Mouse (Mus musculus) hindbrain, postnatal 0 days (tissue): ENCODE results near the gene Kctd7. TPM values are rescaled to one million over a fixed set of nuclear protein-coding genes. Genes with fewer than 3 reads are reported as not detected.

Source experiments
- ATAC-seq: fragments of 200-750 bp; cut with Nextera tagmentation; 2 replicates; pipeline ENCODE4 v1.8.0; 2017; ENCODE audit warnings: mild to moderate bottlenecking, moderate TSS enrichment, moderate library complexity
- DNase-seq: peaks from one replicate; pipeline ENCODE4 v3.0.0-alpha.2; 2015; ENCODE audit warnings: low spot score
- H3K27ac ChIP-seq: fragments of 300-500 bp; sonication (generic); 2 replicates; pipeline ENCODE4 v1.5.1; 2014; ENCODE audit warnings: mild to moderate bottlenecking
- H3K27me3 ChIP-seq: fragments of 300-500 bp; sonication (generic); 2 replicates; pipeline ENCODE4 v1.6.1; 2014; ENCODE audit warnings: low read length, mixed read lengths; ENCODE audit not compliant: insufficient read depth
- H3K36me3 ChIP-seq: fragments of 300-500 bp; sonication (generic); 2 replicates; pipeline ENCODE4 v1.6.1; 2014; ENCODE audit warnings: low read length, mixed read lengths; ENCODE audit not compliant: insufficient read depth
- H3K4me1 ChIP-seq: fragments of 300-500 bp; sonication (generic); 2 replicates; pipeline ENCODE4 v1.6.1; 2014; ENCODE audit warnings: antibody characterized with exemption, low read length, mixed read lengths; ENCODE audit not compliant: insufficient read depth
- H3K4me2 ChIP-seq: fragments of 300-500 bp; sonication (generic); 2 replicates; pipeline ENCODE4 v1.6.1; 2014; ENCODE audit warnings: low read depth, mild to moderate bottlenecking, low read length, moderate library complexity, mixed read lengths
- H3K4me3 ChIP-seq: fragments of 300-500 bp; sonication (generic); 2 replicates; pipeline ENCODE4 v1.5.1; 2014; ENCODE audit warnings: low read length
- H3K9ac ChIP-seq: fragments of 300-500 bp; sonication (generic); replicated peaks from 2 replicates; pipeline ENCODE4 v1.6.1; 2014; ENCODE audit warnings: mild to moderate bottlenecking, low read length, moderate library complexity, mixed read lengths
- H3K9me3 ChIP-seq: fragments of 300-500 bp; sonication (generic); 2 replicates; pipeline ENCODE4 v1.6.1; 2016; ENCODE audit warnings: low read length, mixed read lengths
- CTCF ChIP-seq: IDR thresholded peaks from 2 replicates; pipeline ENCODE4 v1.5.1; 2016; ENCODE audit warnings: antibody characterized with exemption, control low read depth, low read depth
- WGBS: fragments of 180-500 bp; shearing (Covaris S2); extraction: QIAGEN DNeasy Blood & Tissue Kit; methylation state at CpG from one replicate; pipeline ENCODE4 v1.1.7; 2014; 5-methylcytosine and 5-hydroxymethylcytosine counted together
- polyA plus RNA-seq: library from polyadenylated mRNA; unstranded; fragments of >200 nt; fragmentation: Nextera tagmentation; extraction: Ambion mirVana; gene quantifications from 2 replicates; pipeline ENCODE4 v1.2.1, GENCODE M21; 2015
- total RNA-seq: library from RNA; depleted of rRNA; stranded (reverse); fragments of >200 nt; gene quantifications from 2 replicates; pipeline ENCODE4 v1.2.3, GENCODE M21; 2014

The Kctd7 gene
- total and polyA plus RNA-seq, 2 experiments from 2014 or later, result 10.9 to 20.8 TPM

DNA sequence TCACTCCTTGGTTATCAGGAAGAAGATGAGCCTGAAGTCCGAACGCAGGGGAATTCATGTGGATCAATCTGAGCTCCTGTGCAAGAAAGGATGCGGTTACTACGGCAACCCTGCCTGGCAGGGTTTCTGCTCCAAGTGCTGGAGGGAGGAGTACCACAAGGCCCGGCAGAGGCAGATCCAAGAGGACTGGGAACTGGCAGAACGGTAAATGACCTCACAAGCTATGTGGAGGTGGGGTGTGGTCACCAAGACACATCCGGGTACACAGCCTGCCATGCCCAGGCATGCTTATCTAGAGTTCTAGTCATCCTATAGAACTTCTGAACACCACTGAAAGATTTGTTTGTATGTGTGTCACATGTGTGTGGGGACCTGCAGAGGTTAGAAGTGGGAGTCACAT, 42.7 kb downstream of the Kctd7 start:
- no peak overlapping the region for H3K27ac ChIP-seq
- H3K9me3 ChIP-seq, result no peaks in the 10 kb centered on the region
- H3K4me3 ChIP-seq, result no peak overlapping the region
- peaks cover 21% of the 10 kb centered on the region for H3K36me3 ChIP-seq
- DNase-seq (peak; percentile 36), ATAC-seq (no peak)
- H3K27me3 ChIP-seq, result no peaks in the 10 kb centered on the region
- no peak overlapping the region for H3K4me2 ChIP-seq
- no peak for TF ChIP-seq CTCF
- 0 out of 2 replicates have a peak, but pooled peaks cover 4% of the 10 kb centered on the region for H3K4me1 ChIP-seq
- 22% methylated on average over 7 of the region's 7 CpGs for WGBS
- H3K9ac ChIP-seq, result no peak overlapping the region

DNA sequence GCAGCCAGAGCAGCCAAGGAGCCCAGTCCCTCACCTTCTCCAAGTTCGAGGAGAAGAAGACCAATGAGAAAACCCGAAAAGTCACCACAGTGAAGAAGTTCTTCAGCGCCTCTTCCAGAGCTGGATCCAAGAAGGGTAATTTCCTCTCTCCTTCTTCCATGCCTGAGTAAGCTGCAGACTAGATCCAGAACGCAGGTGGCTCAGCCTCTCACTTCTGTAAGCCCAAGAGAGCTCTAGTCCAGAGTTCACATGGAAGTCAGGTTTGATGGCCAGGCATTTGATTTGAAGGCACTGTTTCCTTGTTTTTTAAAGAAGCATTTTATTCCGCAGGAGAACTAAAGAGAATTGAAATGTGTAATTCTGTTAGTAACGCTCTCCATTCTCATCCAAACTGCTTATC, 46.2 kb downstream of the Kctd7 start:
- Histone ChIP-seq H3K27ac (no peak overlapping the region), H3K9me3 (no peaks in the 10 kb centered on the region), H3K27me3 (no peaks in the 10 kb centered on the region), H3K4me3 (no peak overlapping the region), H3K4me1 (0 out of 2 replicates have a peak, but pooled peaks cover 4% of the 10 kb centered on the region), H3K4me2 (no peak overlapping the region), H3K36me3 (peaks cover 30% of the 10 kb centered on the region), H3K9ac (no peak overlapping the region)
- DNase-seq, result no peak
- ATAC-seq, result no peak
- WGBS, result 91% methylated on average over 6 of the region's 6 CpGs
- TF ChIP-seq CTCF, result no peak

DNA sequence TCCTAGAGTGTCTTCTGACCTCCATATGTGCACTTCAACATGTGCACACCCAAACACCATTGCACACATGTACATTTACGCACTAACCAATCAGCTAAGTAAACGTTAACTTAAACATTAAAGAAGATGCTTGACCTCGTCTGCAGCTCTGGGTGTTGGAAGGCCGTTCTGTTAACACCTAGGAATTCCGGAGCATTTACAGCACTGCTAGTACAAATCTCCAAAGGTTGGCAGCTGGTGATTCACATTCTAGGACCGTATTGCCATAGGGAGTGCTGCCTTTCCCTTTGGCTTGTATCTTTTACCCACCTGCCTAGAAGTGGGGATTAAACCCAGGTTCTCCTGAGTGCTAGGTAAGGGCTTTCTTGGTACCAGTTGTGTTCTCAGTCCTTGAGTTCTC, 47.2 kb downstream of the Kctd7 start:
- Histone ChIP-seq H3K9me3 (no peaks in the 10 kb centered on the region), H3K4me2 (no peak overlapping the region), H3K36me3 (peaks cover 30% of the 10 kb centered on the region), H3K4me1 (0 out of 2 replicates have a peak, but pooled peaks cover 4% of the 10 kb centered on the region), H3K27ac (no peak overlapping the region), H3K4me3 (no peak overlapping the region), H3K9ac (no peak overlapping the region), H3K27me3 (no peaks in the 10 kb centered on the region)
- DNase-seq (no peak), ATAC-seq (no peak)
- TF ChIP-seq CTCF, result no peak
- WGBS, result 92% methylated on average over 6 of the region's 6 CpGs

DNA sequence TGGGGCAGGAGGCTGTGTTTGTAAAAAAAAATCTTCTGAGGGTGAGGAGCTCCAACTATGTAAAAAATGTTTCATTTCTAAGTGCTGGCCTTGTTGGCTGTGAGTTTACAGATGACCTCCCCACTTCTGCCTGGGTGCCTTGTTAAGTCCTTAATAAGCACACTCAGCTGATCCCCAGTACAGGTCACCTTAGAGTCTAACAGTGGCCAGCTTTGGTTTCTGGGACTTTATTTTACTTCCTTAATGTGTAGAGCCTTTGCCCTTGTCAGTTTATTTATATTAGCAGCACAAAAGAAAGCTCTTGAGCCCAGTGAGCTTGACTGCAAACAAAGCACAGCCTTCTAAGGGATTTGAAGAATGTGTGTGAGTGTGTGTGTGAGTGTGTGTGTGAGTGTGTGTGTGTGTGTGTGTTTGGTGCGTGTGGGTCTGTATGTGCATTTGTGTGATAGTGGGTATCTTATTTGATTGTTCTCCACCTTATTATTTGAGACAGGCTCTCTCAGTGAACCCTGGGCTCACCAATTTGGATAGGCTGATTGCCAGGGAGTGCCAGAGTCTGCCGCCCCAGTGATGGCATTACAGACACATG, 47.8 kb downstream of the Kctd7 start:
- H3K27ac ChIP-seq, result no peak overlapping the region
- ATAC-seq, result no peak
- H3K36me3 ChIP-seq, result peaks cover 30% of the 10 kb centered on the region

DNA sequence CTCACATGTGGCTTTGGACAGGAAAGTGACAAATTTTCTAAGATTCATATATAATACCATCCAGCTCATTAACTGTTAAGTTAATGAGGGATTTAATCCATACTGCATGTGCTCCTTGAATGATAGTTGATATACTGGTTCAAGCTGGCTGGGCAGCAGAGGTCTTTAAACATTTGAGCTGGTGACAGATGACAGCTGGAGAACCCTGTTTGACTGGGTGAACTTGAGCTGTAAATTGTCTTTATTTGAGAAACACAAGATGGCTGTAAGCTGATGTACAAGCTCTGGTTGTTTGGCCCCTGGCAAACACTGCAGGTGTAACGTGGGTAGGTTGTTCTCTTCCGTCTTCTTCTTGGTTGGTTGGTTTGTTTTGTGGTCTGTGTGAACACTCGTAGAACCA, 49.1 kb downstream of the Kctd7 start:
- Histone ChIP-seq H3K4me1 (no peaks in the 10 kb centered on the region), H3K9me3 (no peaks in the 10 kb centered on the region), H3K4me3 (no peak overlapping the region), H3K9ac (no peak overlapping the region), H3K4me2 (no peak overlapping the region), H3K36me3 (peaks cover 39% of the 10 kb centered on the region), H3K27me3 (no peaks in the 10 kb centered on the region), H3K27ac (no peak overlapping the region)
- 98% methylated on average over 3 of the region's 3 CpGs for WGBS
- ATAC-seq, result no peak
- DNase-seq, result no peak
- no peak for TF ChIP-seq CTCF

More for the DNA sequence above, 47.8 kb downstream of the Kctd7 start:
- Histone ChIP-seq H3K4me1 (no peaks in the 10 kb centered on the region), H3K27me3 (no peaks in the 10 kb centered on the region), H3K9ac (no peak overlapping the region), H3K9me3 (no peaks in the 10 kb centered on the region), H3K4me2 (no peak overlapping the region), H3K4me3 (no peak overlapping the region)
- WGBS, result 82% methylated on average over 2 of the region's 2 CpGs
- no peak for DNase-seq
- no peak for TF ChIP-seq CTCF

DNA sequence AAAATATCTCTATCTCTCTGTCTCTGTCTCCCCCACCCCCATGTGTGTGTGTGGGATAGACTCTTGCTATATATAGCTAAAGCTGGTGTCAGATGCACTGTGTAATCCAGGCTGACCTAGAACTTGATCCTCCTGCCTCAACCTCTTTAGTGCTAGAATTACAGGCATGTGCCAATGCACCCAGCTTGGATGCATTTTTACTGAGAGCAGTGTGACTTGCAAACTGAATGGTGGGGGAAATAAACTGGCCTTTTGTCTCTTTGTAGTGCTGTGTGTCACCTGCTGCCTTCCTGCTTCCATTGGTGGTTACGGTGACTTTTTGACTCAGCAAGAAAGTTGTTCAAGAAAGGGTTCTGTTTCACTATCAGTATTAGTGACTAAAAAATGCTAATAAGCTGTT, 51.6 kb downstream of the Kctd7 start:
- DNase-seq (no peak), ATAC-seq (no peak)
- H3K27ac ChIP-seq, result no peak overlapping the region
- no peak overlapping the region for H3K9ac ChIP-seq
- 89% methylated on average over 1 of the region's 1 CpGs for WGBS
- no peak overlapping the region for H3K4me2 ChIP-seq
- TF ChIP-seq CTCF, result no peak
- no peaks in the 10 kb centered on the region for H3K9me3 ChIP-seq
- no peaks in the 10 kb centered on the region for H3K27me3 ChIP-seq
- H3K4me3 ChIP-seq, result no peak overlapping the region
- H3K4me1 ChIP-seq, result no peaks in the 10 kb centered on the region
- H3K36me3 ChIP-seq, result peaks cover 18% of the 10 kb centered on the region

DNA sequence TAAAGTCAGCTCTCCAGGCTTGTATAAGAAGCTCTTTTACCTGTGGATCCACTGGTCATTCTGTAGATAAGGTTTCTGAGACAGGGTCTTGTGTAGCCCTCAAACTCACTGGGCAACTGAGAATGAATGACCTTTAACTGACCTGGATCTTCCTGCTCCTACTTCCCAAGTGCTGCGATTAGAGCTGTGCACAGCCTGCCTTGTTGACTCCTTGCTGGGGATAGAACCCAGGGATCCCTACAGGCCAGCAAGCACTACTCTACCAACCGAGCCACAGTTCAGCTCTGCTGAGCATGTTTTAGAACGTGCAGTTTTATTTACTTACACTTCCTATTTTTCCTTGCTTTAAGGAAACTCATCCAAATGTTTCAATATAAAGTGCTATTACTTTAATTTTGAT, 52.8 kb downstream of the Kctd7 start:
- Histone ChIP-seq H3K4me1 (no peaks in the 10 kb centered on the region), H3K4me3 (no peak overlapping the region), H3K9me3 (no peaks in the 10 kb centered on the region), H3K27ac (no peak overlapping the region), H3K9ac (no peak overlapping the region), H3K27me3 (no peaks in the 10 kb centered on the region), H3K36me3 (peaks cover 20% of the 10 kb centered on the region), H3K4me2 (no peak overlapping the region)
- WGBS, result 86% methylated on average over 3 of the region's 3 CpGs
- no peak for DNase-seq
- no peak for ATAC-seq
- no peak for TF ChIP-seq CTCF
